Mouse (Mus musculus): Measurements from ENCODE around the gene Ppp4r3b.

Gene Ppp4r3b

DNA sequence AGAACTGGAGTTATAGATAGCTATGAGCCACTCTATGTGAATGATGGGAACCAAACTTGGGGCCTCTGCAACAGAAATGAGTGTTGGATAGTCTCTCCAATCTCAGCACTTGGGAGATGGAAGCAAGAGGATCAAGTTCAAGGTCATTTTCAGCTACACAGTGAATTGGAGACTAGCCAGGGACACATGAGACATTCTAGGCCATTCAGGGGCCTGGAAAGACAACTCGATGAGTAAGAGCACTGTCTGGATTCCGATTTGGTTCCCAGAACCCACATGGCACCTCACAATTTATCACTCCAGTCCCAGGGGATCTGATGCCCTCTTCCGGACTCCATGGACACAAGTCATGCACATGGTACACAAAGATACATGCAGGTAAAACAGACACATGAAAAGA lies 65.9 kb downstream of the Ppp4r3b start:
- DNase-seq: no peak

DNA sequence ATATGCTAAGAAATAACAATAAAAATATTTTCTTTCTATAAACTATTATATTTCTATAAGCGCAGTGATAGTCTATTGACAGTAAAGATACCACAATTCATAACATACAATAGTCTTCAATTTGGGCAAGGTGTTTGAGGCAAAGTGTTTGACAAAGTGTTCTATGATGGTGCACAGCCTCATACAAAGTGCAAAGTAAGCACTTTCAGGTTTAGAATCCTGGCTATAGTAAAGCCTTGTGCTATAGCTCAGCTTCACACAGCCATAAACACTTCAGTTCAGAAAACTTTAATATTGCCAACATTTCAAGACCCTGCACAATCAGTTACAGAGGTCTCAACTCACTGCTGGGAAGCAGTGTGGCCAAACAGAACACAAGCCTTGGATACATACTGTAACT lies 66.7 kb downstream of the Ppp4r3b start:
- DNase-seq: no peak

DNA sequence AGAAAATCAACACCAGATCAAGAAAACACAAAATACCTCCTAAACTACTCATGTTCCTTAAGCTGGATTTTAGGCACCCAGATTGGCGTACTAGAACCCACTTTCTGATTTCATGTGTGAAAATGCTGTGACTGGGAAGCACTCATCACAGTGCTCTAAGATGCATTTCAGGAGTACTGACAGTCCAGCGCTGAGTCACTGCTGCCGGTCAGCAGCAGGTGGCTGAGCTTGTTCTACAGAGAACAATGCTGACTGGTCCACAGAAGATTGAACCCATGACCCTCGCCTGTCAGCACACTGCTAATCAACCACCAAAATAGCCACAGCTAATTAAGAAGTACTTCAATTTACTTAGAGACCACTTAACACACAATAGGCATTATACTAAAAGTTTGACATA lies 69.3 kb downstream of the Ppp4r3b start:
- DNase-seq: no peak

DNA sequence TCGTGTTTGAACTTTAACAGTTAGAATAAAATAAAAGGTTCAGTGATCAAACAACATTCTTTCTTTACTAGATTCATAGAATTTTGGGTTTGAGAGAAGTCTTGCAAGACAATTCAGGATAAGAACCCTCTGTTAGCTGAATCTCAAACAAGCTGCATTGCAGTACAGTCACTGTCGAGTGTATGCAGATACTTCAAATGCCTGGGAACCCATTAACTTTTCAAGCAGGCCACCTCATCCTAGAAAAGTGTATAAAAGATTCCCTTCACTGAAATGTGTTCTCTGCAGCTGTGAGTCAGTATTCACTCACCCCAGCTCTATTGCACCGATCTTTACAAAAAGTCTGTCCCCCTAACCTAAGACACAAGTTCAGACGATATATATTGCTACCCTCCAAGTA lies 73.3 kb downstream of the Ppp4r3b start:
- DNase-seq: no peak

DNA sequence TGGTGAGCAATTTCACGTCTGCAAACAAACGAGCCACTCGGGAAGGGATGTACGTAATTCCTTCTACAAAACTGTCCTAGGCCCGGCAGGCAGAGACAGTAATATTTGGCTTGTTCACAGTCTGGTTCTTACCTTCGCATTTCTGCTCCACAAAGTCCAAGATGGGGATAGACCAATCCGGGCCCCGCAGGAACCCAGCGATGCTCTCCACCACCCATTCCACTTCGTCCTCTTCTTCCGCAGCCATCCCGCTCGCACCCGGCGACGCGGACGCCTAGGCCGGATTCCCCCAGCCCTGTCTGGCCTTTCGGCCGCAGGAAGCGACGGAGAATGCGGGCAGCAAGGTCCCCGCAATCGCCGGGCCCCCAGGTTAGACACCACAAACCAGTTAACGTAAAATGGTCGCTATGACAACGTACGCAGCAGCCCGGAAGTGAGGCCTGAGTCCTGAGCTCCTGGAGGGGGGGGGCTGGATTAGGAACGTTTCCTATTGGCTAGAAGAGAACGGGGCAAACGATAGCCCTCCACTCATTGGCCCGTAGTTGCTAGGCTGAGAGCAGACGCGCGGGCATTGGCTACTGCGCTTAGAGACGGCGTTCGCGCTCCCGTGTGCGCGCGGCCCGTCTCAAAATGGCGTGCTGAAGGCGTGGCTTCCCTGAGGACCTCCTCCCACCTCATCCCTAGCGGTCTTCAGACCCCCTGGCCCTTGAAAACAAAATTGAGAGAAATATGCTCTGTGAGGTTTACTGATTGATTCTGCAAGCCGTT lies 74.4 kb downstream of the Ppp4r3b start, which contains the start of gene Cfap36:
Gene Cfap36 (minus strand): TSS at position 527 of the 768 bp plus-strand sequence.
- DNase-seq: peak; percentile 93

DNA sequence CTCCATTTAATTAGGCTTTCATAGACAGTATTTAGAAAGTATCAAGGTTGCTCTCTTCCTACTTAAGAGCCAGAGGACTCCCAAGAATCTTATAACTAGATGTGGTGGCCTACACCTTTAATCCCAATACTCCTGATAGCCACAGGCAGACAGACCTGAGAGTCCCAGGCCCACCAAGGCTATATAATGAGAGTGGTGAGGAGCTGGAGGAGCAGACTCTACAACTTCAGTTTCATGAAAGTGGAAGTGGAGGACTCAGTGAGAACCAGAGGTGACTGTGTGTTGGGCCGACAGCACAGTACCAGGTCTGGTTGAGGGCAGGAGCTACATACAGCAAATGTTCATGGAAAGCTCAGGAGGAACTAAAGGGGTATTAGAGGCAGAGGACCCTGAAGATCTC lies 75.0 kb downstream of the Ppp4r3b start:
- peak; percentile 10 to 18 for DNase-seq

DNA sequence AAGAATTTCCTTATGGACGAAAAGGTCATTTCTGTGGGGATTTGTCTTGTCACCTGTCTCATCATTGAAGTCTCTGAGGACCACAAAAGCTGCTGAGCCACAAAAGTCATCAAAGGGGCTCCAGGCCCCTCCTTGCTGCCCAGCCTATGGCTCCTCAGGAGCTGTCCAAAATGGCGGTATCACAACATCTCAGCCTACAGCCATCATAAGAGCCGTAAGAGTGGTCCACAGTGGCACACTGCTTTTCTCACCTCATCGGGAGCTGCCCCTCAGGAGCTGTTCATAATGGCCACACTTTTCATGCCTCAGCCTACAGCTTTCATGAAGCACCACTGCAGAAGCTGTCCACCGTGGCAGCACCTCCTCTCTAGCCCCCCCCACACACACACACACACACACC lies 75.7 kb downstream of the Ppp4r3b start:
- DNase-seq: no peak

DNA sequence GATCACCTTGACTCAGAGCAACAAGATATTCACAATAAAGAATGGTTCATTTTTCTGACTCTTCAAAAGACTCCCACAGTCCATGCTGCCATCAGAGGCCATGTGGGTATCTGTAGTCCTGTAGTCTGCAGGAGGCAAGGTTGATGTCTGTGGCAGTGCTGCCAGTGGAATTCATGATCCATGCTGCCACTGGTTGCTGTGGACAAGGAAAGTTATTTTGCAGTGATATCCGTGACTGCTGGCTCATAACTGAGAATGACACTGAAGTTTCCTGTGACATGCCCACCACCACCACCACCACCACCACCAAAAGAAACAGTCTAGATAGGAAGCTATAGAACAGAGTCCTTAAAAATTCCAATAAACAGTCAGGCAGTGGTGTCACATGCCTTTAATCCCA lies 82.0 kb downstream of the Ppp4r3b start:
- no peak for DNase-seq

DNA sequence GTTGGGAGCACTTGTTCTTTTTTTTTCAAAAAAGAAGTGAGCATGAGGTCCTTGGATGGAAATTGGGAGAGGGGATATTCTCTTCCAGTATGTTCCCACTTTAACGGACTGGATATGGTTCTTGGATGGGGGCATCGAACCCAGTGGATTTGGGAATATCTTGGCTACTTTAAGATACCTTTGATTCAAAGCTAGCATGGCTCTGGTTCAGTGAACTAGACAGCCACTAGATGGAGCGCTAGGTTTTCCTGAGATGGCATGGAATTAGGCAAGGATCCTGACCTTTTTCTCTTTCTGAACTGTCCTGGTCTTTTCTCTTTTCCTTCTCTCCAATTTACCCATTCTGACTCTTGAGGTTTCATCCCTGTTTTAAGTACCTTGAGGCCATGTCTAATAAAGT lies 95.1 kb downstream of the Ppp4r3b start:
- DNase-seq: peak; percentile 76 to 79
